Mouse (Mus musculus) C2C12 (cell line): ENCODE measurements around the gene Ppcdc. TPM values are rescaled to one million over a fixed set of nuclear protein-coding genes. Genes with fewer than 3 reads are reported as not detected.
"Not testable (repeated sequence)": the region's sequence is repeated elsewhere in the genome, so short reads cannot be mapped to it uniquely, and the experiment has no call there.

ENCODE experiments used
- H3K27me3 ChIP-seq: one replicate; pipeline ENCODE4 v1.6.1; 2011; ENCODE audit not compliant: control insufficient read depth, insufficient read depth, insufficient read length
- H3K36me3 ChIP-seq: one replicate; pipeline ENCODE4 v1.6.1; 2011; ENCODE audit not compliant: control insufficient read depth, insufficient read depth
- H3K4me3 ChIP-seq: one replicate; pipeline ENCODE4 v1.5.1; 2011; ENCODE audit warnings: mild to moderate bottlenecking, control low read depth; ENCODE audit not compliant: poor library complexity, insufficient read depth, severe bottlenecking
- H3K79me2 ChIP-seq: one replicate; pipeline ENCODE4 v1.6.1; 2011; ENCODE audit not compliant: control insufficient read depth, insufficient read depth
- H3K79me3 ChIP-seq: one replicate; pipeline ENCODE4 v1.6.1; 2011; ENCODE audit warnings: low read depth, control low read depth
- H3ac ChIP-seq: one replicate; pipeline ENCODE3; 2011; ENCODE audit warnings: low read depth; ENCODE audit not compliant: control insufficient read depth, insufficient read length
- CEBPB ChIP-seq: IDR thresholded peaks from one replicate; pipeline ENCODE4 v1.6.1; 2011; ENCODE audit warnings: low read depth, mild to moderate bottlenecking, control low read depth, moderate library complexity
- CTCF ChIP-seq: IDR thresholded peaks from one replicate; pipeline ENCODE4 v1.5.1; 2011; ENCODE audit not compliant: control insufficient read depth, insufficient read depth, insufficient read length
- FOSL1 ChIP-seq: IDR thresholded peaks from one replicate; pipeline ENCODE4 v1.8.0; 2011; ENCODE audit warnings: mild to moderate bottlenecking, low read length; ENCODE audit not compliant: poor library complexity, insufficient read depth, severe bottlenecking
- MAX ChIP-seq: IDR thresholded peaks from one replicate; pipeline ENCODE4 v1.6.1; 2011; ENCODE audit warnings: mild to moderate bottlenecking, control low read depth
- MYOD1 ChIP-seq: IDR thresholded peaks from one replicate; pipeline ENCODE4 v1.6.1; 2011; ENCODE audit warnings: low read depth; ENCODE audit not compliant: control insufficient read depth, insufficient read length
- MYOG ChIP-seq: IDR thresholded peaks from one replicate; pipeline ENCODE4 v1.6.1; 2011; ENCODE audit not compliant: control insufficient read depth, insufficient read length; ENCODE audit errors: extremely low read depth
- USF1 ChIP-seq: IDR thresholded peaks from one replicate; pipeline ENCODE4 v1.6.1; 2011; ENCODE audit warnings: low read depth, mild to moderate bottlenecking, control low read depth, moderate library complexity
- polyA plus RNA-seq: library from polyadenylated mRNA; unstranded; fragments of >200 nt; fragmentation: generic; extraction: Trizol; gene quantifications from one replicate; pipeline ENCODE4 v1.2.1, GENCODE M21; 2012; ENCODE audit warnings: missing spikeins

Ppcdc gene
- polyA plus RNA-seq, 1 experiment, result 15.1 TPM

DNA sequence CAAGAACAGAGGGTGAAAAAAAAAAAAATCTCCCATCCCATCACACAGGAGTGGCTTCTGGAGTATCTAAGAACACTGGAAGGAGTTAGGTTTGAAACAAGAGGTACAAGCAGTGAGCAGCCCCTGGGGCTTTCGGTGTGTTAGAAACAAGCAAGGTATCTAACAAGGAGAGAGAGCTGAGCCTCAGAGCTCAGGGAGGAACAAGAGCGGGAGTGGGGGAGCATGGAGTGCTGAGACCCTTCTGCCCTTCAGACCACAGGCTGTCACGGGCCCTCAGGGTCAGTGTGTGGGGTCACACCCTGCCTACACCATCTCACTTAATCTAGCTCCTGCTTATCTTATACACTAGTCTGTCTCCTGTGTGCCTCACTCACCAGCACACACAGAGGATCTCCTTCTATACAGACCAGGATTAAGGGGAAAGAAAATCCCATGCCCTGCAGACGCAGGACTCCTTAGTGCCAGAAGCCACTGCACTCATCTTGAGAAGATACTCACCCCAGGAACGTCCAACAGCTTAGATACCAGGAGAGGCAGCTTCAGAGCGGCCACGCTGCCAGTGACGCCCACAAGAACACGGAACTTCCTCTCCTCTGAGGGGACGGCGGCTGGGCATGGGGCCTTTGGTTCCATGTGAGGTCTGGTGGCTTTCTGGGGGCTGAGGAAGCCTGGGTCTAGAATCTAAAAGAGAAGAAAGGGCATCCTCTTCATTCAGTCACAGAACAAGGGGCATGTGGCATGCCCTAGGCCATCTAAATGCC lies 5.3 kb downstream of the Ppcdc start:
- no peak for TF ChIP-seq MYOD1
- H3K4me3 ChIP-seq, result no peak overlapping the region
- H3ac ChIP-seq, result no peak overlapping the region
- H3K79me3 ChIP-seq, result no peaks in the 10 kb centered on the region
- H3K36me3 ChIP-seq, result peaks cover 10% of the 10 kb centered on the region
- no peaks in the 10 kb centered on the region for H3K27me3 ChIP-seq
- H3K79me2 ChIP-seq, result no peaks in the 10 kb centered on the region

DNA sequence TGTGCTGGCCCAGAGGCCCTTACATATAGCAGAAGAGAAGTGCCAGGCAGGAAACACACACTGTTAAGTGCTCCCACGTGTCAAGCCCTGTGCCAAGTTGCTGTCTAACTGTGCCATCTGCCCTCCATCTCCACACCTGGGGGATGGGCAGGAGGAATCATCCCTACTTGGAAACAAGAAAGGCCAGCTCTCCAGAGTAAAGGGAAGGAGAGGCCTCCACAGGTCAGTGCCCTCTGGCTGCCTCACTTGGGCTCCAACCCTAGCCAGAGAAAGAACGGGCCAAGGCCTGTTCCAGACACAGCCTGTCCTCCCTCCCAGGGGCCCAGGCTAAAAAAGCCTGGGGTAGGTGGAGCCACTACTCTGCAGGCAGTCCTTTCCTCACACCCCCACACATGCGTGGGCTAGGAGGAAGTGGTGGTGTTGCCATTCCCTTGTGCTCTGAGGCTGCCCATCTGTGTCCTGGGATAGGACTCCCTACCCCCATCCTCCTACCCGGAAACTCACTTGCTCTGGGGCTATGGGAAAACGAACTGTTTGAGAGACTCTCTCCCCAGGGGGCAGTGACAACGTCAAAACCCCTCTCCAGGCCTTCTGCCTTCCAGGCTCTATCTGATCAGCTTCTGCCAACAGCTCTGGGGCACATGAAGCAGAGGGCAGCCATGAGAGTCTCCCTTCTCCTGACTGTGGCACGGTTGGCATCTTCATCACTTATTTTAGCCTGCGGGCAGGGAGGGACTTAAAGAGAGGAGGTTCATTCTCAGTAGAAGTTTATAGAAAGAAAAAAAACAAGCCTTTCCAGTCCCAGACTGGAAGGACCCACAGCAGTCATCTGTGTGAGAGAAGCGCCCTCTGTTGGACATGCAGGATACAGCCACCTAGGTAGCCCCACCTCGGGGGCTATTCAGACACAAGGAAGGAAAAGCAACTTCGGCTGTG lies 6.6 kb downstream of the Ppcdc start:
- Histone ChIP-seq H3K36me3 (peaks cover 10% of the 10 kb centered on the region), H3K27me3 (no peaks in the 10 kb centered on the region), H3K79me2 (no peaks in the 10 kb centered on the region), H3ac (peak overlapping the region; percentile 22), H3K79me3 (no peaks in the 10 kb centered on the region), H3K4me3 (no peak overlapping the region)
- TF ChIP-seq MAX (no peak), CEBPB (no peak), MYOD1 (no peak), FOSL1 (no peak), USF1 (no peak), CTCF (peak; percentile 64)

DNA sequence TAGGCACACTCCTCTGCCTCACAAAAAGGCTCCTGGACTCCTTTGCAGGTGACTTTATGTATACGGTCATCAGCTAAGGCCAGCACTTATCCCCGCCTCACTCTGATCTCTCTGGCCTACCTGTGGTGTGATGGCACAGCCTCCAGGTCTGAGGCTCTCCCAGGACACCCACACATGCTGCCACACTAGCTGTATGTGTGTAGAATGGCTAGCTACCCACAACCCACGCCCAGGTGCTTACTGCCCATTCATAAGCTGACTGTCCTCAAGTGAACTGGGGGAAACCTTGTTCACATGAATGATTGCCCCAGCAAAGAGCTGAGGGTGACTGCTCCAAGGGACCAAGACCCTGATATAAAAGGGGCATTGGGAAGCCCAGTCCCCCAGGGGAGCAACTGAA lies 7.4 kb downstream of the Ppcdc start:
- H3K36me3 ChIP-seq, result peaks cover 10% of the 10 kb centered on the region
- TF ChIP-seq MAX, result no peak
- TF ChIP-seq CTCF, result no peak
- no peak for TF ChIP-seq MYOD1
- no peak for TF ChIP-seq MYOG
- no peak overlapping the region for H3ac ChIP-seq
- H3K79me3 ChIP-seq, result no peaks in the 10 kb centered on the region
- no peak overlapping the region for H3K4me3 ChIP-seq
- H3K79me2 ChIP-seq, result no peaks in the 10 kb centered on the region
- H3K27me3 ChIP-seq, result no peaks in the 10 kb centered on the region

DNA sequence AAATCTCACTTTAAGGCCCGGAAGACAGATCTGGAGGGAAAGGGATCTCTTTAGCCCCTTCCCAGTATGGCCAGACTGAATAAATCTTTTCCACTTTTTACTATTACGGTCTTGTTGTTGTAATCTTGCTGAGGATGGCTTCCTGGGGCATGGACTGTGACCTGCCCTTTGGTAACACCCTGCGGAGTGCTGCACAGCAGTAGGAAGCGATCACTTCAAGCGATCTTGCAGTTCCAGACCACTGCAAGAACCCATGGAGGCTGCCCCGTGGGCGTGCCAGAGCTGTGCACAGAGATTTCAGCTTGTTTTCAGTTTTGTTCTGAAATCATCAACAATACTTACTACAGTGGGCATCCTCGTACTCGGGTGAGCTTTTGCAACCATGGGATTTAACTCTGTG lies 8.7 kb downstream of the Ppcdc start:
- H3K79me2 ChIP-seq, result no peaks in the 10 kb centered on the region
- peaks cover 8% of the 10 kb centered on the region for H3K36me3 ChIP-seq
- no peak overlapping the region for H3ac ChIP-seq
- peaks cover 1% of the 10 kb centered on the region for H3K79me3 ChIP-seq
- H3K27me3 ChIP-seq, result no peaks in the 10 kb centered on the region
- TF ChIP-seq CEBPB (no peak), MYOD1 (no peak), USF1 (no peak), FOSL1 (no peak), MYOG (no peak), CTCF (no peak), MAX (no peak)
- no peak overlapping the region for H3K4me3 ChIP-seq

DNA sequence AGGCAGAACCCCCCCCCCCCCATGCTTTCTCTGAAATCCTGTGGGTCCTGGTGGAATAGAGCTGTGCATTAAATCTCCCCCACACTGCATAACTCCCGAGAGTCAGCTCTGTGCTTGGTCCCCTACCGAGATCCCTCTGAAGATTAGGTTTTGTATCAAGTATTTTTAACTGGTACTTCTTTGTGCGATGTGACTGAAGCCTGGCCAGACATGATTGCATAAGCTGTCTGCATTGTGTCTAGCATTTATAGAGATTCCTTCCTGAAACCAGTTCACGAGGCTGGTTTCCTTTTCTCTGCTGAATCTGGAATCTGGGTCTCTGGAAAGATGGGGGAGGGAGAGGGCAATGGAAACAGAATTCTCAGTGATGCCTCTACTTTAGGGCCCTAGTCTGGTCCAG lies 11.5 kb downstream of the Ppcdc start:
- Histone ChIP-seq H3ac (no peak overlapping the region), H3K27me3 (no peaks in the 10 kb centered on the region)
- no peak for TF ChIP-seq USF1
- TF ChIP-seq MYOG, result no peak
- TF ChIP-seq CTCF, result no peak
- peak; percentile 57 for TF ChIP-seq CEBPB
- no peak for TF ChIP-seq MYOD1
- no peak for TF ChIP-seq FOSL1
- no peak for TF ChIP-seq MAX

DNA sequence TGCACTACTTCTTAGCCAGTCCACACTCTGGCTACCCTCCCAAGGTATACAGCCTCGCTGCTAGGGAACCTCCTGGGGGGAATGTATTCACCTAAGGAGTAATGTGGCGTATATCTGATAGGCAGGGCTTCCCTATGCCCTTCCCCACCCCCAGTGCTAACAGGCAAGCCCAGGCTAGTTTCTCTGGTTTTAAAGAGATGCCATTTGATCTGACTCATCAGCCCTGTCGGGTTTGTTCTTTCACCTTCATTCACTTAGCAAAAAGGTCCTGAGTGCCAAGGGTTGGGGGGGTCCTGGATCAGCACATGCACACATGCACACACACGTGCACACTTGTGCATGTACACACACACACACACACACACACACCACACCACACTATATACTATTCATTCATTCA lies 12.0 kb downstream of the Ppcdc start:
- no peaks in the 10 kb centered on the region for H3K79me2 ChIP-seq

More for the DNA sequence above, 11.5 kb downstream of the Ppcdc start:
- Histone ChIP-seq H3K79me2 (no peaks in the 10 kb centered on the region), H3K4me3 (no peak overlapping the region), H3K79me3 (peaks cover 1% of the 10 kb centered on the region), H3K36me3 (peaks cover 8% of the 10 kb centered on the region)

DNA sequence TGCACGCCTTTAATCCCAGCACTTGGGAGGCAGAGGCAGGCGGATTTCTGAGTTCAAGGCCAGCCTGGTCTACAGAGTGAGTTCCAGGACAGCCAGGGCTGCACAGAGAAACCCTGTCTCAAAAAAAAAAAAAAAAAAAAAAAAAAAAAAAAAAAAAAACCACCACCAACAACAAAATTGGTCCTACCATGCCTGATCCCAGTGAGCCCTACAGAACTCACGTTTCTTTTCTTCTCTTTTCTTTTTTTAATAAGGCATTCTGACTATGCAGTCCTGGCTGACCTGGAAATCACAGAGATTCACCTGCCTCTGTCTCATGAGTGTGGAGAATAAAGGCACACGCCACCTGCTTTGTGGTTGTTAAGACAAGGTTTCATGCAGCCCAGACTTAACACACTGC lies 12.8 kb downstream of the Ppcdc start:
- not testable (repeated sequence) for H3K27me3 ChIP-seq, H3K36me3 ChIP-seq, H3K79me3 ChIP-seq, H3ac ChIP-seq, H3K79me2 ChIP-seq, H3K4me3 ChIP-seq

More for the DNA sequence above, 12.0 kb downstream of the Ppcdc start:
- H3ac ChIP-seq, result no peak overlapping the region
- H3K27me3 ChIP-seq, result no peaks in the 10 kb centered on the region
- H3K4me3 ChIP-seq, result no peak overlapping the region
- TF ChIP-seq CTCF (no peak), MYOD1 (peak; percentile 14)
- peaks cover 10% of the 10 kb centered on the region for H3K36me3 ChIP-seq
- peaks cover 1% of the 10 kb centered on the region for H3K79me3 ChIP-seq
